Mouse (Mus musculus): ENCODE measurements at regions not wholly inside any gene's neighbourhood (a gene's known extent, or its start where the extent isn't known, plus 50 kb on each side); places are given as distances from the start of the nearest gene placed in this dataset.

GRCm38 (mm10) chr13:78658285-78658684 lies 458.7 kb upstream of the Nr2f1 start:
- H3K27ac ChIP-seq (ENCODE audit: low read length), result no peak overlapping the region
- no peak overlapping the region for H3K4me2 ChIP-seq (replicated peaks; ENCODE audit: low read depth, low read length)
- no peak overlapping the region for H3K9ac ChIP-seq (replicated peaks; ENCODE audit: low read depth)
- no peak for TF ChIP-seq EP300 (IDR thresholded peaks at IDR 0.05)
- TF ChIP-seq CTCF (IDR thresholded peaks at IDR 0.05), result no peak
- ATAC-seq, result no peak
- no peak overlapping the region for H3K4me3 ChIP-seq (ENCODE audit: low read depth, low read length)
- 83% methylated on average over 7 of the region's 7 CpGs for WGBS
- no peaks in the 10 kb centered on the region for H3K4me1 ChIP-seq (ENCODE audit: insufficient read depth, low read depth, low read length)
- H3K27me3 ChIP-seq (replicated peaks; ENCODE audit: insufficient read depth, low read length), result no peaks in the 10 kb centered on the region
- H3K9me3 ChIP-seq (ENCODE audit: low read length), result no peaks in the 10 kb centered on the region
- DNase-seq (ENCODE audit: low spot score), result peak; percentile 2
- no peaks in the 10 kb centered on the region for H3K36me3 ChIP-seq (ENCODE audit: insufficient read depth, low read length)

- no peaks in the 10 kb centered on the region for H3K27me3 ChIP-seq (replicated peaks; ENCODE audit: insufficient read depth, low read length)
- ATAC-seq, result no peak
These were observed 457.2 kb upstream of the Nr2f1 start for GRCm38 (mm10) chr13:78656766-78657165.

GRCm38 (mm10) chr13:78656196-78656595 lies 456.6 kb upstream of the Nr2f1 start:
- Histone ChIP-seq H3K9ac (replicated peaks; ENCODE audit: low read depth) (no peak overlapping the region), H3K4me3 (ENCODE audit: low read depth, low read length) (no peak overlapping the region), H3K9me3 (ENCODE audit: low read length) (no peaks in the 10 kb centered on the region), H3K36me3 (ENCODE audit: insufficient read depth, low read length) (no peaks in the 10 kb centered on the region), H3K27ac (ENCODE audit: low read length) (no peak overlapping the region), H3K4me1 (ENCODE audit: insufficient read depth, low read depth, low read length) (no peaks in the 10 kb centered on the region), H3K27me3 (replicated peaks; ENCODE audit: insufficient read depth, low read length) (no peaks in the 10 kb centered on the region), H3K4me2 (replicated peaks; ENCODE audit: low read depth, low read length) (no peak overlapping the region)
- ATAC-seq (no peak), DNase-seq (ENCODE audit: low spot score) (no peak)
- 87% methylated on average over 1 of the region's 1 CpGs for WGBS
- no peak for TF ChIP-seq EP300 (IDR thresholded peaks at IDR 0.05)
- no peak for TF ChIP-seq CTCF (IDR thresholded peaks at IDR 0.05)

More at GRCm38 (mm10) chr13:78656766-78657165, 457.2 kb upstream of the Nr2f1 start:
- no peak overlapping the region for H3K4me3 ChIP-seq (ENCODE audit: low read depth, low read length)
- DNase-seq (ENCODE audit: low spot score), result peak; percentile 3
- H3K9ac ChIP-seq (replicated peaks; ENCODE audit: low read depth), result no peak overlapping the region
- H3K36me3 ChIP-seq (ENCODE audit: insufficient read depth, low read length), result no peaks in the 10 kb centered on the region
- H3K27ac ChIP-seq (ENCODE audit: low read length), result no peak overlapping the region
- WGBS, result 66% methylated on average over 2 of the region's 2 CpGs
- no peaks in the 10 kb centered on the region for H3K9me3 ChIP-seq (ENCODE audit: low read length)
- H3K4me2 ChIP-seq (replicated peaks; ENCODE audit: low read depth, low read length), result no peak overlapping the region
- H3K4me1 ChIP-seq (ENCODE audit: insufficient read depth, low read depth, low read length), result no peaks in the 10 kb centered on the region
- TF ChIP-seq EP300 (IDR thresholded peaks at IDR 0.05) (no peak), CTCF (IDR thresholded peaks at IDR 0.05) (no peak)

GRCm38 (mm10) chr13:78650824-78651223 lies 451.3 kb upstream of the Nr2f1 start:
- H3K36me3 ChIP-seq (ENCODE audit: insufficient read depth, low read length), result no peaks in the 10 kb centered on the region
- no peaks in the 10 kb centered on the region for H3K4me1 ChIP-seq (ENCODE audit: insufficient read depth, low read depth, low read length)
- no peak for ATAC-seq
- DNase-seq (ENCODE audit: low spot score), result no peak
- H3K27ac ChIP-seq (ENCODE audit: low read length), result no peak overlapping the region
- H3K4me3 ChIP-seq (ENCODE audit: low read depth, low read length), result no peak overlapping the region
- 83% methylated on average over 1 of the region's 1 CpGs for WGBS
- no peaks in the 10 kb centered on the region for H3K9me3 ChIP-seq (ENCODE audit: low read length)
- H3K27me3 ChIP-seq (replicated peaks; ENCODE audit: insufficient read depth, low read length), result no peaks in the 10 kb centered on the region
- H3K4me2 ChIP-seq (replicated peaks; ENCODE audit: low read depth, low read length), result no peak overlapping the region
- H3K9ac ChIP-seq (replicated peaks; ENCODE audit: low read depth), result no peak overlapping the region
- TF ChIP-seq CTCF (IDR thresholded peaks at IDR 0.05) (no peak), EP300 (IDR thresholded peaks at IDR 0.05) (no peak)

- no peak for TF ChIP-seq CTCF (IDR thresholded peaks at IDR 0.05)
- no peak for TF ChIP-seq EP300 (IDR thresholded peaks at IDR 0.05)
- no peaks in the 10 kb centered on the region for H3K4me1 ChIP-seq (ENCODE audit: insufficient read depth, low read depth, low read length)
- H3K4me3 ChIP-seq (ENCODE audit: low read depth, low read length), result no peak overlapping the region
- no peak overlapping the region for H3K27ac ChIP-seq (ENCODE audit: low read length)
- H3K4me2 ChIP-seq (replicated peaks; ENCODE audit: low read depth, low read length), result no peak overlapping the region
- H3K36me3 ChIP-seq (ENCODE audit: insufficient read depth, low read length), result no peaks in the 10 kb centered on the region
- WGBS, result 22% methylated on average over 1 of the region's 1 CpGs
- ATAC-seq (no peak; the same call in 1 of the 2 replicates), DNase-seq (ENCODE audit: low spot score) (no peak)
- H3K27me3 ChIP-seq (replicated peaks; ENCODE audit: insufficient read depth, low read length), result no peaks in the 10 kb centered on the region
- no peak overlapping the region for H3K9ac ChIP-seq (replicated peaks; ENCODE audit: low read depth)
- H3K9me3 ChIP-seq (ENCODE audit: low read length), result no peaks in the 10 kb centered on the region
These were observed 445.0 kb upstream of the Nr2f1 start for GRCm38 (mm10) chr13:78644556-78644955.

GRCm38 (mm10) chr13:78643023-78643422 lies 443.5 kb upstream of the Nr2f1 start:
- Histone ChIP-seq H3K4me1 (ENCODE audit: insufficient read depth, low read depth, low read length) (no peaks in the 10 kb centered on the region), H3K27ac (ENCODE audit: low read length) (no peak overlapping the region), H3K9ac (replicated peaks; ENCODE audit: low read depth) (no peak overlapping the region), H3K4me3 (ENCODE audit: low read depth, low read length) (no peak overlapping the region), H3K36me3 (ENCODE audit: insufficient read depth, low read length) (no peaks in the 10 kb centered on the region), H3K27me3 (replicated peaks; ENCODE audit: insufficient read depth, low read length) (no peaks in the 10 kb centered on the region), H3K4me2 (replicated peaks; ENCODE audit: low read depth, low read length) (no peak overlapping the region), H3K9me3 (ENCODE audit: low read length) (no peaks in the 10 kb centered on the region)
- no peak for TF ChIP-seq CTCF (IDR thresholded peaks at IDR 0.05)
- no peak for TF ChIP-seq EP300 (IDR thresholded peaks at IDR 0.05)
- no peak for DNase-seq (ENCODE audit: low spot score)
- 12% methylated on average over 3 of the region's 3 CpGs for WGBS
- ATAC-seq, result no peak

- Histone ChIP-seq H3K4me3 (ENCODE audit: low read depth, low read length) (no peak overlapping the region), H3K9me3 (ENCODE audit: low read length) (no peaks in the 10 kb centered on the region), H3K36me3 (ENCODE audit: insufficient read depth, low read length) (no peaks in the 10 kb centered on the region), H3K9ac (replicated peaks; ENCODE audit: low read depth) (no peak overlapping the region), H3K27me3 (replicated peaks; ENCODE audit: insufficient read depth, low read length) (no peaks in the 10 kb centered on the region), H3K4me1 (ENCODE audit: insufficient read depth, low read depth, low read length) (no peaks in the 10 kb centered on the region), H3K4me2 (replicated peaks; ENCODE audit: low read depth, low read length) (no peak overlapping the region), H3K27ac (ENCODE audit: low read length) (no peak overlapping the region)
- TF ChIP-seq EP300 (IDR thresholded peaks at IDR 0.05), result no peak
- TF ChIP-seq CTCF (IDR thresholded peaks at IDR 0.05), result no peak
- 84% methylated on average over 3 of the region's 3 CpGs for WGBS
- ATAC-seq (no peak), DNase-seq (ENCODE audit: low spot score) (no peak)
These were observed 442.8 kb upstream of the Nr2f1 start for GRCm38 (mm10) chr13:78642443-78642729.
